Mouse (Mus musculus): ENCODE measurements around the gene Ifit1.

Ifit1 gene

GRCm38 (mm10) chr19:34655227-34655805, 14.6 kb downstream of the Ifit1 start:
- DNase-seq (ENCODE audit: low spot score in 2 of 2), result no peak

- DNase-seq (ENCODE audit: low spot score in 2 of 2), result no peak
Observed at GRCm38 (mm10) chr19:34656511-34657298, 16.0 kb downstream of the Ifit1 start.

- peak; percentile 9 to 30 for DNase-seq (ENCODE audit: low spot score in 2 of 2)
Observed at GRCm38 (mm10) chr19:34662067-34662507, 21.4 kb downstream of the Ifit1 start.

- no peak for DNase-seq (ENCODE audit: low spot score in 2 of 2)
Observed at GRCm38 (mm10) chr19:34662740-34663139, 22.1 kb downstream of the Ifit1 start.

- peak; percentile 7 to 56 for DNase-seq (ENCODE audit: low spot score in 2 of 2)
Observed at GRCm38 (mm10) chr19:34666127-34666526, 25.5 kb downstream of the Ifit1 start.

GRCm38 (mm10) chr19:34673476-34673875, 32.8 kb downstream of the Ifit1 start:
- DNase-seq (ENCODE audit: low spot score in 2 of 2), result no peak

- no peak for DNase-seq (ENCODE audit: low spot score in 2 of 2)
Observed at GRCm38 (mm10) chr19:34678428-34678827, 37.8 kb downstream of the Ifit1 start.

GRCm38 (mm10) chr19:34684857-34685256, 44.2 kb downstream of the Ifit1 start:
- peak in 1 of 2 experiments; percentile 24 for DNase-seq (ENCODE audit: low spot score in 2 of 2)

GRCm38 (mm10) chr19:34685530-34685929, 44.9 kb downstream of the Ifit1 start:
- DNase-seq (ENCODE audit: low spot score in 2 of 2), result no peak

- no peak for DNase-seq (ENCODE audit: low spot score in 2 of 2)
Observed at GRCm38 (mm10) chr19:34691402-34691801, 50.7 kb downstream of the Ifit1 start.

- no peak for DNase-seq (ENCODE audit: low spot score in 2 of 2)
Observed at GRCm38 (mm10) chr19:34696352-34696986, 55.8 kb downstream of the Ifit1 start.

GRCm38 (mm10) chr19:34697461-34697860, 56.8 kb downstream of the Ifit1 start:
- DNase-seq (ENCODE audit: low spot score in 2 of 2), result no peak

GRCm38 (mm10) chr19:34698432-34698831, 57.8 kb downstream of the Ifit1 start:
- no peak for DNase-seq (ENCODE audit: low spot score in 2 of 2)

- no peak for DNase-seq (ENCODE audit: low spot score in 2 of 2)
Observed at GRCm38 (mm10) chr19:34698852-34699251, 58.2 kb downstream of the Ifit1 start.

GRCm38 (mm10) chr19:34699300-34699699, 58.6 kb downstream of the Ifit1 start:
- DNase-seq (ENCODE audit: low spot score in 2 of 2), result no peak
